Mouse (Mus musculus): Measurements from ENCODE around the gene Nat10.

GRCm38 (mm10) chr2:103762492-103762891 is 1.4 kb upstream of the Nat10 start:
- TF ChIP-seq CTCF (IDR thresholded peaks at IDR 0.05; ENCODE audit: low read depth) (no peak), EP300 (IDR thresholded peaks at IDR 0.05; ENCODE audit: low read depth) (no peak)
